Mouse (Mus musculus) T-cell, adult 2 months (primary cell): ENCODE measurements around the gene Arhgap1.
"Not testable (repeated sequence)": the region's sequence is repeated elsewhere in the genome, so short reads cannot be mapped to it uniquely, and the experiment has no call there.

Source experiments
- DNase-seq: peaks from one replicate; pipeline ENCODE4 v3.0.0; 2022; ENCODE audit warnings: low spot score

The Arhgap1 gene

DNA sequence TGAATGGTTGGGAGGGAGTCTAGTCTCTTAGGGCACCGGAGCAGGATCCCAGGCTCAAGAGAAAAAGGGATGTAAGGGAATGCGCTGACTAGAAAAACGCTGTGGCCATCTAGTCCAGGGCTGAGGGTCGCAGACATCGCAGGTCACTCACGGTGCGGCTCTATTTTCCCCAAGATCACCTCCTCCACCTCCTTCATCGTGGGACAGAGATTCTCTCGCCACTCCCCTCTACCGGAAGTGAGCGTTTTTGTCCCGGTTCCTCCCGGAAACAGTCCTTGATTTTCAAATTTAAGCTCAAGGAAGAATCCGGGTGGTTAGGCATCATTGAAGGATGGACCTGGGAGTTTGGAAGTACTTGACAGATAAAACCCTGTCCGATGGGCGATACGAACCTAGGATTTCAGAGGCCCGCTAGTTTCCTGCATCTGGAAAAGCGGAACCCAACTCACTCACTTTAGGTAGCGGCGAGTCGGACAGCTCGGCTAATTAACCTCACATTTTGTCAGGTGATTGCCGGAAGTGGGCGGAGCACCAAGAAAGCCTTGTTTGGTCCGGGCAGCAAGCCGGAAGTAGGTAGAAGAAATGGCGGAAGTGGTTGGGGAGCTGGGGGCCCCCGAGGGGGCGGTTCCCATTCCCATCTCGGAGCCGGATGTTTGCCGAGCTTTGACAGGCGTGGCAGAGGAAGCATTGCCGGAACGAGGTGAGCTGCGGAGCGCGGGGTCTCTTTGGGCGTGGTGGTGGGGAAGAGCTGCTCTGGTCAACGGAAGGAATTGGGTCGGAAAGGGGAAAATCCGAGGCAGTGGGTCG, at the start of gene Arhgap1, which contains the start of gene Zfp408:
Arhgap1 (plus strand) TSS at position 308 of the 807 bp plus-strand sequence.
Zfp408 (minus strand) TSS at position 239 of the 807 bp plus-strand sequence.
- DNase-seq: peak; percentile 97

- DNase-seq: no peak
These were observed 49.2 kb upstream of the Arhgap1 start for GRCm38 (mm10) chr2:91600475-91600874.

- peak; percentile 15 for DNase-seq
These were observed 47.3 kb upstream of the Arhgap1 start for GRCm38 (mm10) chr2:91602389-91602788.

DNA sequence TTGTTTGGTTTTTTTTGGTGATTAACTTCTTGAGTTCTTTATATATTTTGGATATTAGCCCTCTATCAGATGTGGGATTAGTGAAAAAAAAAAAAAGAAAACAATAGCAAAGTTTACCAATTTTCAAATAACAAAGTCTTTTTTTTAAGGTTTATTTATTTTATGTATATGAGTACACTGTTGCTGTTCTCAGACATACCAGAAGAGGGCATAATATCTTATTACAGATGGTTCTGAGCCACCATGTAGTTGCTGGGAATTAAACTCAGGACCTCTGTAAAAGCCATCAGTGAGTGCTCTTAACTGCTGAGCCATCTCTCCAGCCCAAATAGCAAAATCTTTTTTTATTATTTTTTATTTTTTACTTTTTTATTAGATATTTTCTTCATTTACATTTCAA, 40.3 kb upstream of the Arhgap1 start:
- DNase-seq: not testable (repeated sequence)

- no peak for DNase-seq
These were observed 27.3 kb upstream of the Arhgap1 start for GRCm38 (mm10) chr2:91622356-91622755.

GRCm38 (mm10) chr2:91623366-91623765, 26.3 kb upstream of the Arhgap1 start:
- not testable (repeated sequence) for DNase-seq

GRCm38 (mm10) chr2:91627486-91627885, 22.2 kb upstream of the Arhgap1 start:
- no peak for DNase-seq

DNA sequence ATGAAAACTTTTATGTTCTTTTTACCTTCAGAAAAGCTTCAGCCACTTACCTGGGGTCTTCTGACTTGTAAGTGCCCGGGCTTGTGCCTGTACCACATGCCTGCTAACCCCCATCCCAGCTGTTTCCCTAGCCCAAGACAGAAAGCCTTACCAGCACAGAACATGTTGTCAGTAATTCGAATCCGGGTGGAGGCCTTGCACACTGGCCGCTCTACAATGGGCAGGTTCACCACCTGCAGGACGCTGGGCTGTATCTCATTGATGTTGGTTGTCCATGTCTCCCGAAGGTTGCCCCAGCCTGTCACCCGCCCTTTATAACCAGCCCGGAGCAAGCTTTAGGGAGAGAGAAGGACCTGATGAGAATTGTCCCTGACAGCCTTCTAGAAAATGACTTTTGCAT, 21.5 kb upstream of the Arhgap1 start:
- no peak for DNase-seq

- no peak for DNase-seq
These were observed 20.0 kb upstream of the Arhgap1 start for GRCm38 (mm10) chr2:91629682-91630081.

- DNase-seq: no peak
These were observed 19.3 kb upstream of the Arhgap1 start for GRCm38 (mm10) chr2:91630384-91630783.

- DNase-seq: no peak
These were observed 17.8 kb upstream of the Arhgap1 start for GRCm38 (mm10) chr2:91631826-91632225.

DNA sequence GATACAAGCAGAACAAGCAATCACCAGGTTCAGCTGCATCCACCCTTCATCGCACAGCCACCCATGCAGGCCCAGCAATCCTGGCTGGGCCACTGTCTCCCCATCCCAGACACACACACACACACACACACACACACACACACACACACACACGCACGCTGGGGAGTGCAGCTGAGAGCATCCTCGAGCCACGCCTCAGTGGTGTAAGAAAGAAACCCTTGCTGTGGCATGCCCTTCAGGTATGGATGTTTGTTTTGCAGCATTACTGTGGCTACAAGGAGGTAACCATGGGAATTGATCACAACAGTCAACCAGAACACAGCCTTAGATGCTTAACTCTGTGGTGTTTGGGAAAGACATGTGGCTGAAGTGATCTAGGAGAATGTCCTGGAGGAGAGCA, 17.3 kb upstream of the Arhgap1 start:
- DNase-seq: no peak

- DNase-seq: no peak
These were observed 16.2 kb upstream of the Arhgap1 start for GRCm38 (mm10) chr2:91633334-91633977.

DNA sequence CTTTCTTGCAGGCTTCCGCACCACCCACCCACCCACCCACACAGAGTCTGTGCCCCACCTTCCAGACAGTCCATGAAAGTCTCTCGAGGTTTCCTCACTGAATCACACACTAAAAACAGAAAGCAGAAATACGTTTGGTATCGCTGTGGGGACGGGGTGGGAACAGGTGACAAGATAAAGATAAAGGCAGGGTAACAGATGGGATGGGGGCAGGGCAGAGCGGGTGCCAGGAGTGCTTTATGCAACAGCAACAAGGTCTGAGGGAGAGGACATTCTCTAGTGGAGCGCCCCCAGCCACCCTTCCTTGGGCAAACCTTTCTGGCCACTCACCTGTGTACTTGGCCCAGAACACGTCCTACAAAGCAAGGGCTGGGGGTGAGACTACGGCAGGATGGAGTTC, 14.8 kb upstream of the Arhgap1 start:
- no peak for DNase-seq

DNA sequence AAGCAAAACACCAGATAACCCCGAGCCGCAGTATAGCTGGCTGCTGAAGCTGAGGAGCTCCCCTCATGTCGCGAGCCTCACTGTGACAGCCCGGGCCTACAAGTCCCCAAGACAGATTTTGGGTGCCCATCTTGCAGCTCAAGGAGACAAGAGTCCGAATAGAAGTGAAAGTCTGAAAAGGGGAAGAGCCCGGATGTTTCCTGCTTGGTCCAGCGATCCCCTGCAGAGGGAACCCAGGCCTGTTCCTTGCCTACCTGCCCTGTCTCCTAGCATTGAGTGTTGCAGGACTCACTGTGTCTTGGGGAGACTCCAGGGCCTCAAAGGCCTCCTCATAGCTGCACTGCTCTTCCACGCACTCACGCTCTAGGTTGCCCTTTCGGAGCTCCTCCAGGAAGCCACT, 14.2 kb upstream of the Arhgap1 start:
- DNase-seq: no peak

DNA sequence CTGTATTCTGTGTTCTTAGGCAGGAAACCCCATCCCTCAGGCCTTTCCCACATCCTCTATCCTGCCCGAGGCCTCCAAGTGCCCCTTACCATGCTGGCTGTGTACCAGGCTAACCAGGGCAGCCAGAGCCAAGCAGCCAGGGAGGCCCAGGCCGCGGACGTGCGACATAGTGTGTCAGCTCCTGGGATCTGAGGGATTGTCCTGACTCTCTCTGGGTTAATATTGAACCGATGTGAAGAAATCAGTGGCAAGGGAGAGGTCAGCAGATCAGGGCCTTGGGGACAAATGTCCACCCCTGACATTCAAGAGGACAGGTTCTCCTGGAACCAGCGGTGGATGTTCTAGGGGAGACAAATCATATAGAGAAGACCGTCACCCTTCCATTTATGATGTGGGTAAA, 13.4 kb upstream of the Arhgap1 start, which contains the start of gene F2:
F2 (minus strand) TSS at position 186 of the 400 bp plus-strand sequence.
- DNase-seq: no peak

- no peak for DNase-seq
These were observed 12.8 kb upstream of the Arhgap1 start for GRCm38 (mm10) chr2:91636727-91637338.

DNA sequence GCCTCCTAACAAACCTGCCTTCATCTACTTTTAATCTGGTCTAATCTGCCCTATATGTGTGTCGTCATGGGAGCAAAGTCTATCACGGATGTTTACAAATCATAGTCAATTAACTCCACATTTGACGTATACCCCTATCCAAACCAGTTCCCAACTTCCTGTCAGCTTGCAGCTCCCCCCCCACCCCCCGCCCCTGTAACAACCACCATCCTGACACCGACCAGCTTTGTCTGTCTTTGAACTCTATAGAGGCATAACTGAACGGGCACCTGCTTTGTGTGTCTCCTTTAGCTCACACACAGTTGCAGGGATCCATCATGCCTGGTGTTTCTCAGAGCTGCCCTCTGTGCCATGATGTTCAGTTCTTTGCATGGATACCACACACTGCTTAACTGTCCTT, 10.7 kb upstream of the Arhgap1 start:
- peak; percentile 46 for DNase-seq

GRCm38 (mm10) chr2:91642825-91643415, 6.7 kb upstream of the Arhgap1 start:
- DNase-seq: no peak

DNA sequence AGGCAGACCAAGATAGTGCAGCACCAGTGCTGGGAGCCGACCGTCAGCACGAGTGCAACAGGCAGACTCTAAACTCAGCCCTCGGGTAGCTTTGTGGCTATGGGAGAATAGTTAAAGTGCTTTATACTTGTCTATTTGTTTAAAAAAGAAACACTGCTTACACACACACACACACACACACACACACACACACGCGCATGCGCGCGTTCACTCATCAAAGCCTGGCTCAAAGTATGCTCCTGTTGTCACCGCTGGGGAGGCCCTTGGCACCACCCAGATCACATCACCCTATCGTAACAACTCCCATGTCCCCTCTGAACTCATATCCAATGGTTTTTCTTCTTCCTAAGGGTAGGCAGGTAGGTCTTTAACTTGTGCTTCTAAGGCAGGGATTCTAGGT, 5.6 kb upstream of the Arhgap1 start:
- DNase-seq: peak; percentile 40

DNA sequence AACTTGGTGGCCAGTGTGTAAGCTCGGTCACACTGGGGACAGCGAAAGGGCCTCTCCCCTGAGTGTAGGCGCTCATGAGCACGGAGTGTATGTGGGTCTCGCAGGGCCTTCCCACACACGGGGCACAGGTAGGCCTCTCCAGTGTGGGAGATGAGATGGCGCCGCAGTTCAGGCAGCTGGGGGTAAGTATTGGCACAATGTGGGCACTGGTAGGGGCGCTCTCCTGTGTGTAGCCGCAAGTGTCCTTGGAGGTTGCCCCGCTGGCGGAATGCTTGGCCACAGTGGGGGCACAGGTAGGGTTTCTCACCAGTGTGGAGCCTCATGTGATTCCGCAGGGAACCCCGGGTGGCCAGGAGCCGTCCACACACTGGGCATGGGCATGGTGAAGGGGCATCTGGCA, 4.3 kb upstream of the Arhgap1 start:
- peak; percentile 5 for DNase-seq

DNA sequence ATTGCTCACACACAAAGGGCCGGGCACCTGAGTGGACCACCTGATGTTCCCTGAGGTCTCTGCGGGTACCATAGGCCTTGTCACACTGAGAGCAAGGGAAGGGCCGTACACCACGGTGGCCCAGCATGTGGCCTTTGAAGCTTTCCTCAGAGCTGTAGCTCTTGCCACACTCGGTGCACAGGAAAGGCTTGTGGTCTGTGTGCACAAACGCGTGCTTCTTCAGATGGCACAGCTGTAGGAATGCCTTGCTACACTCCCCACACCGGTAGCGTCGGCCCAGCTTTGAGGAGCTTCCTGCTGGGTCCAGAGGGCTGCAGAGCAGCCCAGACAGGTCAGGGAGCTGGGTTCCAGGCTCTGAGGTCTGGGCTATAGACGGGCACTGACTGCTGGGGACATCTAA, 3.8 kb upstream of the Arhgap1 start:
- peak; percentile 69 for DNase-seq

GRCm38 (mm10) chr2:91646733-91647132, 2.9 kb upstream of the Arhgap1 start:
- peak; percentile 63 for DNase-seq
